Comparison of ENCODE assay signal across 11 mouse cellular contexts in the genomic region with DNA sequence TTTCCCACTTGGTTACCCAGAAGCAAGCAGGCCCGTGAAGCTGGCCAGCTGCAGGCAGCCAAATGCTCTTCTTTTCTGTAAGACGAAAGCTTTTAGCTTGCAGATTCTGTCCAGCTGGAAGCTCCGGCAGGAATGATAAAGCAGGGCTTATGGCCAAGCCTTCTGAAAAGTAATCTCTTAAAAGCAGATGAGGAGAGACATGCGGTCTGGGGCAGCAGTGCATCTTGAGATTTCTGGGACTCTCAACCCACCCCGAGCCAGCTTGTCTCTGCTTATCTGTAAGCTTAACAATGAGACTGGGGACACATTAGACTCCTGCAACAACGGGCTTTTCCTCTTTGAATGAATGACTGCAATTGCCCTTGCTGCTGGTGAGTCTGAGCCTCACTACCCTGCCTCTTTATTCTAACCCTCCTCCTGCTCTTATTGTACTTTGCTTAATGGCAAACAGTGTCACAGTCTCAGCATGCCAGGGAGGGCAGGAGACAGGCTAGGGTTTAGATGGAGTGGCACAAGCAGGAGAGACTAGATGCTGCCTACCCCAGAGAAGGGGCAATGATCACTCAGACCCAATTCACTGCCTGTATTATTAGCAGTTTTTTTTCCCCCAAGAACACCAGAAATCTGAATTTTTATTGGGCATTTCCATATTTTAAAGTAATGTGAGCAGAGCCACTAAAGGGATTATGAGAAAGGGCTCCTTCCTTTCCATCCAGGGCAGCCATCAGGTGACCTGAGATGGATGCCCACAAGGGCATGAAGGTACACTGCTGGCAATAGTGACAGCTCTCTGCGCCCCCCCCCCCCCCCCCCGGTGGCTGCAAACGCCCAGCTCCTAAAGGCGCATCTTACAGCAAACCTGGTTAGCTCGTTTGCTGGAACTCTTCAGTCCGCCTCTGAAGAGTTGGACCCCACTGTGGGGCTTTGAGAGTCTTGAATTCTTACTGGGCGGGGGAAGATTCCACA. TPM values are rescaled to one million over a fixed set of nuclear protein-coding genes. Genes with fewer than 3 reads are reported as not detected.
A peak's percentile ranks its signal among the peaks of the same experiment; 100 is the strongest.
DNase-seq lines count a peak whose midpoint lies in the region; ATAC-seq and TF ChIP-seq lines count a peak whose summit lies in the region.
"Had no signal": no experiment of that assay in that cellular context is flagged by ENCODE, and none has a peak within 500 bp of the region (broad histone marks: within the 10 kb centered on the region; RNA-seq: fewer than 3 reads in every experiment).

No protein-coding gene starts in this region.

- peaks cover 29% of the 10 kb centered on the region for H3K4me1 ChIP-seq in neural tube, embryonic 13.5 days (replicated peaks)
- H3K4me1 ChIP-seq in hindbrain, postnatal 0 days (ENCODE audit: insufficient read depth, low read length): peaks cover 11% of the 10 kb centered on the region
- H3K4me1 ChIP-seq in liver, postnatal 0 days (ENCODE audit: insufficient read depth): no peaks in the 10 kb centered on the region
- H3K4me1 ChIP-seq: liver, embryonic 13.5 days had no signal

- H3K9me3 ChIP-seq in neural tube, embryonic 13.5 days: no peaks in the 10 kb centered on the region
- H3K9me3 ChIP-seq in hindbrain, postnatal 0 days (ENCODE audit: low read length): no peaks in the 10 kb centered on the region
- H3K9me3 ChIP-seq in liver, postnatal 0 days (ENCODE audit: low read length): no peaks in the 10 kb centered on the region
- H3K9me3 ChIP-seq: liver, embryonic 13.5 days had no signal

- H3K27ac ChIP-seq in neural tube, embryonic 13.5 days (replicated peaks): peak overlapping the region; percentile 54; the same call in 1 of the 2 replicates
- no peak overlapping the region; the same call in 1 of the 2 replicates for H3K27ac ChIP-seq in hindbrain, postnatal 0 days
- H3K27ac ChIP-seq in liver, postnatal 0 days (ENCODE audit: low read depth): no peak overlapping the region
- H3K27ac ChIP-seq: liver, embryonic 13.5 days had no signal

- no peak for TF ChIP-seq CTCF in hindbrain, postnatal 0 days (IDR thresholded peaks at IDR 0.05; ENCODE audit: low read depth)
- TF ChIP-seq CTCF in liver, postnatal 0 days (IDR thresholded peaks at IDR 0.05; ENCODE audit: low read depth): no peak

- no peak overlapping the region for H3K4me3 ChIP-seq in neural tube, embryonic 13.5 days
- H3K4me3 ChIP-seq in hindbrain, postnatal 0 days (ENCODE audit: low read length): no peak overlapping the region
- H3K4me3 ChIP-seq in liver, postnatal 0 days (ENCODE audit: low read depth, low read length): no peak overlapping the region
- H3K4me3 ChIP-seq: liver, embryonic 13.5 days had no signal

- peak; percentile 69; the same call in 1 of the 2 replicates for ATAC-seq in frontal cortex, adult (ENCODE audit: low TSS enrichment)
- no peak; the same call in 1 of the 2 replicates for ATAC-seq in neural tube, embryonic 13.5 days (ENCODE audit: low read depth)
- 0 out of 2 replicates have a peak, but pooled peaks have one; percentile 27 for ATAC-seq in hindbrain, postnatal 0 days
- no peak for ATAC-seq in liver, postnatal 0 days

- no peaks in the 10 kb centered on the region for H3K36me3 ChIP-seq in neural tube, embryonic 13.5 days
- no peaks in the 10 kb centered on the region for H3K36me3 ChIP-seq in hindbrain, postnatal 0 days (ENCODE audit: insufficient read depth, low read length)
- H3K36me3 ChIP-seq in liver, postnatal 0 days (replicated peaks; ENCODE audit: insufficient read depth, low read length): no peaks in the 10 kb centered on the region
- H3K36me3 ChIP-seq: liver, embryonic 13.5 days had no signal

- no peak overlapping the region for H3K4me2 ChIP-seq in neural tube, embryonic 13.5 days
- H3K4me2 ChIP-seq in hindbrain, postnatal 0 days (ENCODE audit: low read depth, low read length): no peak overlapping the region
- no peak overlapping the region for H3K4me2 ChIP-seq in liver, postnatal 0 days (ENCODE audit: low read depth, low read length)
- H3K4me2 ChIP-seq: liver, embryonic 13.5 days had no signal

- no peaks in the 10 kb centered on the region for H3K27me3 ChIP-seq in neural tube, embryonic 13.5 days
- H3K27me3 ChIP-seq in hindbrain, postnatal 0 days (ENCODE audit: insufficient read depth, low read length): no peaks in the 10 kb centered on the region
- no peaks in the 10 kb centered on the region for H3K27me3 ChIP-seq in liver, postnatal 0 days (ENCODE audit: insufficient read depth, low read length)
- H3K27me3 ChIP-seq: liver, embryonic 13.5 days had no signal

- DNase-seq in frontal cortex, postnatal 10 days (ENCODE audit: low spot score in 2 of 2): no peak
- DNase-seq in neural tube, embryonic 10.5 days (ENCODE audit: extremely low spot score, low spot score): no peak
- peak; percentile 49 for DNase-seq in hindbrain, postnatal 0 days (ENCODE audit: low spot score)
- peak; percentile 72 for DNase-seq in retina, postnatal 1 day
- no peak for DNase-seq in liver, postnatal 0 days
- no peak for DNase-seq in adrenal gland, postnatal 4 days (ENCODE audit: low spot score in 2 of 2)
- DNase-seq: adrenal gland, postnatal 25 days; cerebellum, postnatal 25 days; liver, embryonic 13.5 days had no signal

- TF ChIP-seq EP300 in liver, postnatal 0 days (IDR thresholded peaks at IDR 0.05; ENCODE audit: low read depth): no peak

- no peak overlapping the region for H3K9ac ChIP-seq in neural tube, embryonic 13.5 days
- H3K9ac ChIP-seq in hindbrain, postnatal 0 days (replicated peaks; ENCODE audit: low read length): no peak overlapping the region
- no peak overlapping the region for H3K9ac ChIP-seq in liver, postnatal 0 days (replicated peaks)
- H3K9ac ChIP-seq: liver, embryonic 13.5 days had no signal

- 33% methylated on average over 12 of the region's 13 CpGs for WGBS in neural tube, embryonic 13.5 days
- WGBS in hindbrain, postnatal 0 days: 43% methylated on average over 13 of the region's 13 CpGs
- 57% methylated on average over 13 of the region's 13 CpGs for WGBS in liver, postnatal 0 days (ENCODE audit: insufficient replicate concordance)

RNA-seq across cellular contexts. Expression of gene Map1b, which starts 44.6 kb away (rescaled TPM):
- 1,780 and 1,799 TPM in 2 replicates for polyA plus RNA-seq in neural tube, embryonic 13.5 days (2015; fragmentation: Nextera tagmentation; extraction: Ambion mirVana)
- 690 and 787 TPM in 2 replicates for total RNA-seq in hindbrain, postnatal 0 days (2014; rRNA removed)
- 1,844 and 1,981 TPM in 2 replicates for polyA plus RNA-seq in hindbrain, postnatal 0 days (2015; fragmentation: Nextera tagmentation; extraction: Ambion mirVana)
- 1.2 and 1.3 TPM in 2 replicates for polyA plus RNA-seq in liver, postnatal 0 days (2015; fragmentation: Nextera tagmentation; extraction: Ambion mirVana)
- 100 to 1,000 TPM in 1 of 2 experiments, 10 to 100 TPM in 1; 76.1 to 106 TPM for total RNA-seq in adrenal gland, postnatal 4 days (2021)

Comparison
In these comparisons a context has a peak if more than half of its experiments do, and no peak if none do; other contexts are left out.
1. ATAC-seq: peak in frontal cortex, adult (single experiment) and hindbrain, postnatal 0 days (single experiment); none in neural tube, embryonic 13.5 days (single experiment) and liver, postnatal 0 days (single experiment).
2. DNase-seq: peak in hindbrain, postnatal 0 days (single experiment) and retina, postnatal 1 day (single experiment); none in frontal cortex, postnatal 10 days (0 of 2), neural tube, embryonic 10.5 days (single experiment), liver, postnatal 0 days (single experiment) and adrenal gland, postnatal 4 days (0 of 2).
3. RNA of gene Map1b, which starts 44.6 kb away (polyA plus RNA-seq): 1,844 to 1,981 TPM in hindbrain, postnatal 0 days and 1,780 to 1,799 TPM in neural tube, embryonic 13.5 days; 1.2 to 1.3 TPM in liver, postnatal 0 days; every median in the first group is over 100 times any median in the second.